19 mouse cellular contexts compared by ENCODE assay signal in genomic region chr2:157376995-157377394, GRCm38 (mm10). TPM values are rescaled to one million over a fixed set of nuclear protein-coding genes. Genes with fewer than 3 reads are reported as not detected.
"Had no signal": no experiment of that assay in that cellular context is flagged by ENCODE, and none has a peak within 500 bp of the region (broad histone marks: within the 10 kb centered on the region; RNA-seq: fewer than 3 reads in every experiment).

No protein-coding gene starts in this region.

- H3K27me3 ChIP-seq: liver, embryonic 15.5 days; megakaryocyte, embryonic 14.5 days; neural tube, embryonic 15.5 days had no signal

- H3K4me2 ChIP-seq: liver, embryonic 11.5 days; liver, embryonic 15.5 days had no signal

- ATAC-seq: midbrain, embryonic 16.5 days had no signal

- H3K27ac ChIP-seq: liver, embryonic 15.5 days; macrophage had no signal

- H3K9me3 ChIP-seq: limb, embryonic 10.5 days; liver, embryonic 15.5 days; megakaryocyte, embryonic 14.5 days; neural tube, embryonic 15.5 days had no signal

- H3K4me1 ChIP-seq: liver, embryonic 15.5 days had no signal

- H3K9ac ChIP-seq: liver, embryonic 15.5 days had no signal

- DNase-seq: kidney, postnatal 10 days; lung, adult 2 months; lung, postnatal 10 days; right cerebral cortex, adult 18-20 months; right cerebral cortex, postnatal 25 days; thymus, adult 18-20 months; thymus, postnatal 14 days had no signal

- H3K4me3 ChIP-seq: limb, embryonic 10.5 days; liver, embryonic 15.5 days; megakaryocyte, embryonic 14.5 days had no signal

RNA-seq across cellular contexts. Expression of gene Ghrh, which starts 29.7 kb away (rescaled TPM):
- total RNA-seq: layer of hippocampus, adult 8-10 months; layer of hippocampus, postnatal 14 days; left cerebral cortex, adult 18-20 months; left cerebral cortex, postnatal 10 days had no signal
- polyA plus RNA-seq: kidney, embryonic 14.5 days; limb, embryonic 10.5 days; liver, embryonic 11.5 days; lung, adult 2 months; macrophage had no signal
